Mouse (Mus musculus) MEL (cell line): ENCODE measurements around the gene Rag2. TPM values are rescaled to one million over a fixed set of nuclear protein-coding genes. Genes with fewer than 3 reads are reported as not detected.

Experiments
- DNase-seq: peaks from one replicate; pipeline ENCODE4 v3.0.0; 2011; ENCODE audit warnings: low read depth, low spot score
- H3K27ac ChIP-seq: 2 replicates; pipeline ENCODE4 v1.5.1; 2012; ENCODE audit warnings: low read depth, mild to moderate bottlenecking, control low read depth, low read length, moderate library complexity; ENCODE audit not compliant: control insufficient read depth
- H3K27me3 ChIP-seq, 2 experiments: fragments of 150-350 bp in 1 of 2; sonication (generic) in 1 of 2; 2 replicates each; pipeline ENCODE4 v1.6.1; 2012; ENCODE audit warnings: low read length in 2 of 2, mild to moderate bottlenecking in 2 of 2, improper control_type of control experiment in 1 of 2, moderate library complexity in 1 of 2; ENCODE audit not compliant: insufficient read depth in 2 of 2, control insufficient read depth in 1 of 2
- H3K36me3 ChIP-seq, 2 experiments: 2 replicates each; pipeline ENCODE4 v1.6.1; 2012 to 2014; ENCODE audit warnings: low read length in 2 of 2, improper control_type of control experiment in 1 of 2, inconsistent platforms in 1 of 2, mild to moderate bottlenecking in 1 of 2; ENCODE audit not compliant: insufficient read depth in 2 of 2, control insufficient read depth in 1 of 2
- H3K4me1 ChIP-seq, 2 experiments: fragments of 150-350 bp in 1 of 2; sonication (generic) in 1 of 2; 2 replicates each; pipeline ENCODE4 v1.6.1; 2012; ENCODE audit warnings: low read length in 2 of 2, improper control_type of control experiment in 1 of 2, mild to moderate bottlenecking in 1 of 2; ENCODE audit not compliant: insufficient read depth in 2 of 2, control insufficient read depth in 1 of 2
- H3K4me3 ChIP-seq, 2 experiments: fragments of 150-350 bp in 1 of 2; sonication (generic) in 1 of 2; 2 replicates each; pipeline ENCODE4 v1.5.1; 2012; ENCODE audit warnings: low read depth in 2 of 2, low read length in 2 of 2, mild to moderate bottlenecking in 2 of 2, moderate library complexity in 2 of 2, control low read depth in 1 of 2, improper control_type of control experiment in 1 of 2; ENCODE audit not compliant: control insufficient read depth in 1 of 2, insufficient read depth in 1 of 2
- H3K79me2 ChIP-seq: 2 replicates; pipeline ENCODE4 v1.6.1; 2012; ENCODE audit warnings: mild to moderate bottlenecking, low read length, moderate library complexity; ENCODE audit not compliant: control insufficient read depth, poor library complexity, insufficient read depth
- H3K9ac ChIP-seq: 2 replicates; pipeline ENCODE4 v1.6.1; 2012; ENCODE audit warnings: low read depth, mild to moderate bottlenecking, control low read depth, low read length, moderate library complexity; ENCODE audit not compliant: control insufficient read depth, poor library complexity, severe bottlenecking
- H3K9me3 ChIP-seq: fragments of 150-350 bp; sonication (generic); replicated peaks from 2 replicates; pipeline ENCODE4 v1.6.1; 2012; ENCODE audit warnings: mild to moderate bottlenecking, low read length, improper control_type of control experiment, moderate library complexity; ENCODE audit not compliant: insufficient read depth
- CHD2 ChIP-seq: IDR thresholded peaks from 2 replicates; pipeline ENCODE4 v1.6.1; 2011; ENCODE audit warnings: low read length, improper control_type of control experiment
- CTCF ChIP-seq, 3 experiments: IDR thresholded peaks in 2 of 3; conservative IDR thresholded peaks in 1 of 3; 2 replicates each; pipeline ENCODE4 v1.5.1; 2011 to 2012; ENCODE audit warnings: low read length in 3 of 3, low read depth in 2 of 3, mild to moderate bottlenecking in 2 of 3, improper control_type of control experiment in 1 of 3, inconsistent platforms in 1 of 3, mixed read lengths in 1 of 3, moderate library complexity in 1 of 3; ENCODE audit not compliant: control insufficient read depth in 1 of 3, insufficient read depth in 1 of 3, poor library complexity in 1 of 3, severe bottlenecking in 1 of 3
- ELF1 ChIP-seq: IDR thresholded peaks from 2 replicates; pipeline ENCODE4 v1.6.1; 2014; ENCODE audit warnings: low read depth, mild to moderate bottlenecking, inconsistent platforms, low read length, improper control_type of control experiment, moderate library complexity
- EP300 ChIP-seq, 2 experiments: IDR thresholded peaks; 2 replicates each; pipeline ENCODE4 v1.6.1; 2011; ENCODE audit warnings: improper control_type of control experiment in 2 of 2, low read length in 2 of 2, low read depth in 1 of 2, mild to moderate bottlenecking in 1 of 2
- GABPA ChIP-seq: IDR thresholded peaks from 2 replicates; pipeline ENCODE4 v1.6.1; 2012; ENCODE audit warnings: low read depth, mild to moderate bottlenecking, inconsistent platforms, low read length, improper control_type of control experiment, moderate library complexity
- GATA1 ChIP-seq: IDR thresholded peaks from 2 replicates; pipeline ENCODE4 v1.6.1; 2011; ENCODE audit warnings: low read depth, low read length, improper control_type of control experiment
- MAFK ChIP-seq: IDR thresholded peaks from 2 replicates; pipeline ENCODE4 v1.6.1; 2011; ENCODE audit warnings: low read depth, mild to moderate bottlenecking, low read length, improper control_type of control experiment, borderline replicate concordance
- MAX ChIP-seq: IDR thresholded peaks from 2 replicates; pipeline ENCODE4 v1.6.1; 2011; ENCODE audit warnings: low read length, improper control_type of control experiment
- MEF2A ChIP-seq: IDR thresholded peaks from 2 replicates; pipeline ENCODE4 v1.6.1; 2014; ENCODE audit warnings: low read depth, mild to moderate bottlenecking, inconsistent platforms, low read length, improper control_type of control experiment; ENCODE audit not compliant: poor library complexity, insufficient replicate concordance, severe bottlenecking; ENCODE audit errors: extremely low read depth
- POLR2AphosphoS2 ChIP-seq: IDR thresholded peaks from 2 replicates; pipeline ENCODE4 v1.6.1; 2011; ENCODE audit warnings: low read length, improper control_type of control experiment
- POLR2AphosphoS5 ChIP-seq: IDR thresholded peaks from 2 replicates; pipeline ENCODE4 v1.6.1; 2012; ENCODE audit warnings: low read depth, borderline replicate concordance, mild to moderate bottlenecking, inconsistent platforms, low read length, moderate library complexity, mixed read lengths
- RAD21 ChIP-seq: IDR thresholded peaks from 2 replicates; pipeline ENCODE4 v1.6.1; 2011; ENCODE audit warnings: mild to moderate bottlenecking, low read depth, low read length, improper control_type of control experiment
- UBTF ChIP-seq: IDR thresholded peaks from 2 replicates; pipeline ENCODE4 v1.6.1; 2012; ENCODE audit warnings: low read depth, mild to moderate bottlenecking, inconsistent platforms, low read length, improper control_type of control experiment, moderate library complexity, borderline replicate concordance; ENCODE audit not compliant: insufficient read depth
- USF2 ChIP-seq, 2 experiments: IDR thresholded peaks; 2 replicates each; pipeline ENCODE4 v1.6.1; 2011 to 2012; ENCODE audit warnings: improper control_type of control experiment in 2 of 2, low read length in 2 of 2, borderline replicate concordance in 1 of 2, inconsistent platforms in 1 of 2, low read depth in 1 of 2, mild to moderate bottlenecking in 1 of 2; ENCODE audit not compliant: insufficient read depth in 1 of 2
- ZC3H11A ChIP-seq: IDR thresholded peaks from 2 replicates; pipeline ENCODE4 v1.6.1; 2012; ENCODE audit warnings: low read depth, mild to moderate bottlenecking, inconsistent platforms, low read length, improper control_type of control experiment
- ZKSCAN1 ChIP-seq: IDR thresholded peaks from 2 replicates; pipeline ENCODE4 v1.6.1; 2012; ENCODE audit warnings: low read depth, mild to moderate bottlenecking, inconsistent platforms, low read length, improper control_type of control experiment, moderate library complexity
- ZNF384 ChIP-seq: IDR thresholded peaks from 2 replicates; pipeline ENCODE4 v1.6.1; 2012; ENCODE audit warnings: low read depth, mild to moderate bottlenecking, inconsistent platforms, low read length, improper control_type of control experiment
- polyA plus RNA-seq, 2 experiments: library from polyadenylated mRNA; stranded (reverse) in 1 of 2; unstranded in 1 of 2; fragments of >175 nt in 1 of 2; fragments of >200 nt in 1 of 2; gene quantifications; 2 replicates each; pipeline versions ENCODE4 v1.2.1 to v1.2.4; 2012; ENCODE audit warnings: low replicate concordance in 2 of 2, low read depth in 1 of 2; ENCODE audit not compliant: insufficient read length in 2 of 2, insufficient read depth in 1 of 2, missing spikeins in 1 of 2
- total RNA-seq: library from RNA; depleted of rRNA; stranded (reverse); fragments of 300-350 nt; gene quantifications from 2 replicates; pipeline ENCODE4 v1.2.3, GENCODE M21; 2012

Rag2 gene
- total and polyA plus RNA-seq, 3 experiments: not detected

- Histone ChIP-seq H3K9ac (no peak overlapping the region), H3K4me3 (no peak overlapping the region), H3K4me1 (no peaks in the 10 kb centered on the region)
- TF ChIP-seq CTCF (IDR thresholded peaks at IDR 0.05 in 2 of 3, conservative IDR thresholded peaks at IDR 0.05 in 1 of 3; ENCODE audit: control insufficient read depth in 1 of 3, insufficient read depth in 1 of 3, low read depth in 2 of 3, low read length in 3 of 3, poor library complexity in 1 of 3, severe bottlenecking in 1 of 3) (no peak), MAFK (0 out of 2 replicates have a peak, but pooled peaks have one; percentile 29), GABPA (peak; percentile 57; the same call in 1 of the 2 replicates), POLR2AphosphoS2 (no peak), ZC3H11A (no peak)
- TF ChIP-seq, all 39 proteins: peak for 2
- peaks cover 0 to 2% of the 10 kb centered on the region in 2 experiments; a peak in 1 of 4 replicates for H3K36me3 ChIP-seq
- no peaks in the 10 kb centered on the region for H3K27me3 ChIP-seq
- no peaks in the 10 kb centered on the region for H3K79me2 ChIP-seq
- no peaks in the 10 kb centered on the region for H3K9me3 ChIP-seq
- DNase-seq: peak; percentile 18
- H3K27ac ChIP-seq: no peak overlapping the region
Measured at GRCm38 (mm10) chr2:101603099-101603498, 21.4 kb upstream of the Rag2 start.

GRCm38 (mm10) chr2:101608232-101608894, 16.2 kb upstream of the Rag2 start:
- Histone ChIP-seq H3K27ac (no peak overlapping the region), H3K79me2 (no peaks in the 10 kb centered on the region), H3K9me3 (no peaks in the 10 kb centered on the region), H3K9ac (no peak overlapping the region), H3K36me3 (no peaks in the 10 kb centered on the region), H3K27me3 (no peaks in the 10 kb centered on the region), H3K4me3 (no peak overlapping the region), H3K4me1 (no peaks in the 10 kb centered on the region)
- no peak for DNase-seq
- no peak for TF ChIP-seq EP300 (IDR thresholded peaks at IDR 0.05; ENCODE audit: low read depth in 1 of 2, low read length in 2 of 2)
- no peak for TF ChIP-seq MAX
- TF ChIP-seq CHD2: no peak
- TF ChIP-seq ELF1: no peak
- TF ChIP-seq UBTF: no peak
- TF ChIP-seq MEF2A: no peak
- no peak for TF ChIP-seq ZKSCAN1
- no peak for TF ChIP-seq ZNF384
- TF ChIP-seq POLR2AphosphoS2: no peak
- no peak for TF ChIP-seq GATA1

GRCm38 (mm10) chr2:101610861-101611260, 13.7 kb upstream of the Rag2 start:
- Histone ChIP-seq H3K4me1 (no peaks in the 10 kb centered on the region), H3K4me3 (no peak overlapping the region), H3K36me3 (no peaks in the 10 kb centered on the region), H3K27me3 (no peaks in the 10 kb centered on the region), H3K27ac (no peak overlapping the region), H3K79me2 (no peaks in the 10 kb centered on the region), H3K9ac (no peak overlapping the region), H3K9me3 (no peaks in the 10 kb centered on the region)
- TF ChIP-seq RAD21: no peak
- no peak for TF ChIP-seq USF2 (IDR thresholded peaks at IDR 0.05; ENCODE audit: borderline replicate concordance in 1 of 2, insufficient read depth in 1 of 2, low read depth in 1 of 2, low read length in 2 of 2)
- TF ChIP-seq POLR2AphosphoS5: no peak
- DNase-seq: no peak
